ENCODE assay signal across 13 mouse cellular contexts in genomic region chr4:41638186-41638731, GRCm38 (mm10). TPM values are rescaled to one million over a fixed set of nuclear protein-coding genes. Genes with fewer than 3 reads are reported as not detected.
A peak's percentile ranks its signal among the peaks of the same experiment; 100 is the strongest.
DNase-seq lines count a peak whose midpoint lies in the region; ATAC-seq and TF ChIP-seq lines count a peak whose summit lies in the region.
"Had no signal": no experiment of that assay in that cellular context is flagged by ENCODE, and none has a peak within 500 bp of the region (broad histone marks: within the 10 kb centered on the region; RNA-seq: fewer than 3 reads in every experiment).

No protein-coding gene starts in this region.

- H3K4me2 ChIP-seq in midbrain, embryonic 11.5 days, result no peak overlapping the region; the same call in 1 of the 2 replicates
- H3K4me2 ChIP-seq in stomach, postnatal 0 days (replicated peaks; ENCODE audit: low read depth), result peak overlapping the region; percentile 65
- H3K4me2 ChIP-seq: heart, embryonic 15.5 days had no signal

- peak overlapping the region; percentile 49 for H3K27ac ChIP-seq in liver, adult 2 months (replicated peaks; ENCODE audit: insufficient read depth, low read depth, low read length)
- H3K27ac ChIP-seq in hindbrain, embryonic 10.5 days, result 0 out of 2 replicates have a peak overlapping the region, but pooled peaks have one; percentile 50
- H3K27ac ChIP-seq in midbrain, embryonic 11.5 days (ENCODE audit: low read depth, low read length), result no peak overlapping the region
- H3K27ac ChIP-seq in stomach, postnatal 0 days (replicated peaks), result no peak overlapping the region
- H3K27ac ChIP-seq: heart, embryonic 15.5 days had no signal

- H3K9me3 ChIP-seq in hindbrain, embryonic 10.5 days, result no peaks in the 10 kb centered on the region
- no peaks in the 10 kb centered on the region for H3K9me3 ChIP-seq in midbrain, embryonic 11.5 days (ENCODE audit: control insufficient read depth, low read length)
- H3K9me3 ChIP-seq in stomach, postnatal 0 days (ENCODE audit: control insufficient read depth, low read length), result no peaks in the 10 kb centered on the region
- H3K9me3 ChIP-seq: heart, embryonic 15.5 days had no signal

- TF ChIP-seq EP300 in stomach, postnatal 0 days (optimal IDR thresholded peaks at IDR 0.05), result no peak

- TF ChIP-seq CTCF in liver, adult 2 months (IDR thresholded peaks at IDR 0.05; ENCODE audit: low read depth, low read length), result no peak
- no peak for TF ChIP-seq CTCF in stomach, postnatal 0 days (IDR thresholded peaks at IDR 0.05; ENCODE audit: low read depth)

- peaks cover 26% of the 10 kb centered on the region for H3K4me1 ChIP-seq in liver, adult 2 months (ENCODE audit: control insufficient read depth, insufficient read depth, low read length)
- H3K4me1 ChIP-seq in hindbrain, embryonic 10.5 days (replicated peaks), result peaks cover 70% of the 10 kb centered on the region
- H3K4me1 ChIP-seq in midbrain, embryonic 11.5 days (ENCODE audit: control insufficient read depth, insufficient read depth, low read length), result peaks cover 39% of the 10 kb centered on the region
- no peaks in the 10 kb centered on the region for H3K4me1 ChIP-seq in stomach, postnatal 0 days (replicated peaks; ENCODE audit: control insufficient read depth, insufficient read depth)

- WGBS in liver, adult 2 months, result 50% methylated on average over 10 of the region's 10 CpGs
- WGBS in hindbrain, embryonic 10.5 days, result 94% methylated on average over 10 of the region's 10 CpGs
- WGBS in midbrain, embryonic 11.5 days, result 90% methylated on average over 10 of the region's 10 CpGs
- WGBS in stomach, postnatal 0 days, result 89% methylated on average over 10 of the region's 10 CpGs

- H3K79me2 ChIP-seq in liver, adult 2 months (ENCODE audit: control insufficient read depth, insufficient read depth, low read length), result no peaks in the 10 kb centered on the region

- H3K9ac ChIP-seq in liver, adult 2 months (ENCODE audit: low read depth, low read length), result peak overlapping the region; percentile 23; the same call in 1 of the 2 replicates
- H3K9ac ChIP-seq in midbrain, embryonic 11.5 days (ENCODE audit: low read length), result no peak overlapping the region
- H3K9ac ChIP-seq in stomach, postnatal 0 days (ENCODE audit: low read length), result 0 out of 2 replicates have a peak overlapping the region, but pooled peaks have one; percentile 13
- H3K9ac ChIP-seq: heart, embryonic 15.5 days had no signal

- peak; percentile 24 for DNase-seq in liver, adult 2 months (ENCODE audit: extremely low read depth, low read depth, low spot score)
- DNase-seq in liver, result no peak
- no peak for DNase-seq in hindbrain, embryonic 10.5 days (ENCODE audit: low spot score)
- peak; percentile 81 for DNase-seq in midbrain, embryonic 11.5 days (ENCODE audit: low spot score, missing footprints)
- no peak for DNase-seq in stomach, postnatal 0 days (ENCODE audit: low spot score)
- DNase-seq in heart, postnatal 4 days, result no peak
- no peak for DNase-seq in layer of hippocampus, postnatal 25 days (ENCODE audit: extremely low spot score in 1 of 2, low spot score in 1 of 2)
- DNase-seq: left cerebral cortex, postnatal 4 days; lung, postnatal 14 days; right cerebral cortex, postnatal 4 days; thymus, adult 18-20 months had no signal

- no peak overlapping the region for H3K4me3 ChIP-seq in liver, adult 2 months (ENCODE audit: insufficient read depth, low read depth, low read length)
- peak overlapping the region; percentile 82 for H3K4me3 ChIP-seq in hindbrain, embryonic 10.5 days
- no peak overlapping the region for H3K4me3 ChIP-seq in midbrain, embryonic 11.5 days (ENCODE audit: low read depth, low read length)
- peak overlapping the region; percentile 59; the same call in 1 of the 2 replicates for H3K4me3 ChIP-seq in stomach, postnatal 0 days (ENCODE audit: low read depth, low read length)
- H3K4me3 ChIP-seq: myocyte had no signal

- H3K27me3 ChIP-seq in liver, adult 2 months (ENCODE audit: control insufficient read depth, insufficient read depth, low read length), result no peaks in the 10 kb centered on the region
- H3K27me3 ChIP-seq in hindbrain, embryonic 10.5 days (ENCODE audit: insufficient read depth, poor library complexity, severe bottlenecking), result peaks cover 46% of the 10 kb centered on the region
- H3K27me3 ChIP-seq in midbrain, embryonic 11.5 days (ENCODE audit: control insufficient read depth, insufficient read depth, low read length), result peaks cover 2% of the 10 kb centered on the region; the same call in 1 of the 2 replicates
- no peaks in the 10 kb centered on the region for H3K27me3 ChIP-seq in stomach, postnatal 0 days (ENCODE audit: control insufficient read depth, insufficient read depth, low read length)

- H3K36me3 ChIP-seq in liver, adult 2 months (ENCODE audit: control insufficient read depth, insufficient read depth, low read length), result no peaks in the 10 kb centered on the region
- H3K36me3 ChIP-seq in hindbrain, embryonic 10.5 days, result peaks cover 20% of the 10 kb centered on the region
- H3K36me3 ChIP-seq in midbrain, embryonic 11.5 days (ENCODE audit: control insufficient read depth, insufficient read depth, low read length), result no peaks in the 10 kb centered on the region
- no peaks in the 10 kb centered on the region for H3K36me3 ChIP-seq in stomach, postnatal 0 days (ENCODE audit: control insufficient read depth, insufficient read depth, low read length)
- H3K36me3 ChIP-seq: heart, embryonic 15.5 days had no signal

- ATAC-seq in midbrain, embryonic 11.5 days (ENCODE audit: low FRiP score), result no peak
- no peak for ATAC-seq in stomach, postnatal 0 days (ENCODE audit: low FRiP score, low TSS enrichment)

- TF ChIP-seq POLR2A in liver, adult 2 months (IDR thresholded peaks at IDR 0.05; ENCODE audit: extremely low read depth, insufficient read depth, low read length), result no peak

RNA-seq across cellular contexts. Expression of gene Enho, which starts 1.9 kb away (rescaled TPM):
- 26.4 and 42.8 TPM in 2 replicates for total RNA-seq in liver, adult 2 months (2014; rRNA removed)
- polyA plus RNA-seq in liver, adult 2 months (2012; rRNA removed), result 51.1 and 114 TPM in 2 replicates
- polyA plus RNA-seq in hindbrain, embryonic 10.5 days (2016; fragmentation: Nextera tagmentation; extraction: Ambion mirVana), result 27.3 and 50.9 TPM in 2 replicates
- 30.4 and 32.9 TPM in 2 replicates for polyA plus RNA-seq in midbrain, embryonic 11.5 days (2014; fragmentation: Nextera tagmentation; extraction: Ambion mirVana)
- polyA plus RNA-seq in stomach, postnatal 0 days (2015; fragmentation: Nextera tagmentation; extraction: Ambion mirVana), result 50.5 and 55.4 TPM in 2 replicates
- total RNA-seq in heart, postnatal 4 days (2021), result 1 to 10 TPM; 5.5 to 5.8 TPM
- total RNA-seq in layer of hippocampus, postnatal 25 days (2021), result 10 to 100 TPM; 62.1 to 66.9 TPM

RNA-seq across cellular contexts. Expression of gene Cntfr, which starts 58.6 kb away (rescaled TPM):
- 0.74 and 0.87 TPM in 2 replicates for total RNA-seq in liver, adult 2 months (2014; rRNA removed)
- polyA plus RNA-seq in liver, adult 2 months (2012; rRNA removed), result 1.8 and 2.3 TPM in 2 replicates
- 29.7 and 51.6 TPM in 2 replicates for polyA plus RNA-seq in hindbrain, embryonic 10.5 days (2016; fragmentation: Nextera tagmentation; extraction: Ambion mirVana)
- polyA plus RNA-seq in midbrain, embryonic 11.5 days (2014; fragmentation: Nextera tagmentation; extraction: Ambion mirVana), result 25.7 and 33.8 TPM in 2 replicates
- 4.3 and 5.9 TPM in 2 replicates for polyA plus RNA-seq in stomach, postnatal 0 days (2015; fragmentation: Nextera tagmentation; extraction: Ambion mirVana)
- total RNA-seq in heart, postnatal 4 days (2021), result 1 to 10 TPM; 3.9 to 4.0 TPM
- 10 to 100 TPM; 89.6 to 96.1 TPM for total RNA-seq in layer of hippocampus, postnatal 25 days (2021)

Comparison
In these comparisons a context has a peak if more than half of its experiments do, and no peak if none do; other contexts are left out.
1. DNase-seq: peak in liver, adult 2 months (single experiment) and midbrain, embryonic 11.5 days (single experiment); none in liver (single experiment), hindbrain, embryonic 10.5 days (single experiment), stomach, postnatal 0 days (single experiment), heart, postnatal 4 days (single experiment) and layer of hippocampus, postnatal 25 days (0 of 2).
2. H3K27ac ChIP-seq: peak in liver, adult 2 months (single experiment) and hindbrain, embryonic 10.5 days (single experiment); none in midbrain, embryonic 11.5 days (single experiment) and stomach, postnatal 0 days (single experiment).
3. H3K4me3 ChIP-seq: peak in hindbrain, embryonic 10.5 days (single experiment) and stomach, postnatal 0 days (single experiment); none in liver, adult 2 months (single experiment) and midbrain, embryonic 11.5 days (single experiment).